Mouse (Mus musculus): Measurements from ENCODE around the gene Foxm1.

GRCm38 (mm10) chr6:128383752-128384151, 21.0 kb downstream of the Foxm1 start:
- TF ChIP-seq CTCF (IDR thresholded peaks at IDR 0.05; ENCODE audit: extremely low read depth, insufficient read depth, low read length) (no peak), POLR2A (IDR thresholded peaks at IDR 0.05; ENCODE audit: extremely low read depth, insufficient read depth, low read length) (no peak)

Measured in cortical plate, adult 2 months (tissue).